Mouse (Mus musculus): ENCODE data around the gene Myh9. TPM values are rescaled to one million over a fixed set of nuclear protein-coding genes. Genes with fewer than 3 reads are reported as not detected.
A peak's percentile ranks its signal among the peaks of the same experiment; 100 is the strongest.

Myh9 gene
- total and polyA plus RNA-seq, 3 experiments, result 30.4 to 111 (median 88.3) TPM

GRCm38 (mm10) chr15:77823634-77824033 lies 18.3 kb downstream of the Myh9 start:
- H3K4me3 ChIP-seq, result no peak overlapping the region
- H3K4me1 ChIP-seq (ENCODE audit: control insufficient read depth, insufficient read depth, low read length), result peaks cover 62% of the 10 kb centered on the region
- TF ChIP-seq POLR2A (IDR thresholded peaks at IDR 0.05; ENCODE audit: insufficient read depth, low read depth, low read length) (no peak), CTCF (IDR thresholded peaks at IDR 0.05) (no peak), EP300 (IDR thresholded peaks at IDR 0.05; ENCODE audit: insufficient read depth, low read depth, low read length) (no peak)
- DNase-seq, result no peak
- H3K27ac ChIP-seq, result peak overlapping the region; percentile 36
- H3K9ac ChIP-seq (ENCODE audit: low read depth, low read length), result no peak overlapping the region
- intact Hi-C loops (cut with DNase I), result no loop called here
- no peaks in the 10 kb centered on the region for H3K27me3 ChIP-seq (ENCODE audit: control insufficient read depth, insufficient read depth, low read length)
- H3K79me2 ChIP-seq (replicated peaks; ENCODE audit: control insufficient read depth, insufficient read depth, low read length), result peaks cover 11% of the 10 kb centered on the region
- peaks cover 36% of the 10 kb centered on the region for H3K36me3 ChIP-seq (ENCODE audit: control insufficient read depth, insufficient read depth, low read length)
- 38% methylated on average over 3 of the region's 3 CpGs for WGBS

- Histone ChIP-seq H3K27me3 (ENCODE audit: control insufficient read depth, insufficient read depth, low read length) (no peaks in the 10 kb centered on the region), H3K27ac (peak overlapping the region; percentile 26), H3K4me1 (ENCODE audit: control insufficient read depth, insufficient read depth, low read length) (peaks cover 63% of the 10 kb centered on the region), H3K4me3 (no peak overlapping the region), H3K9ac (ENCODE audit: low read depth, low read length) (0 out of 2 replicates have a peak overlapping the region, but pooled peaks have one; percentile 2), H3K79me2 (replicated peaks; ENCODE audit: control insufficient read depth, insufficient read depth, low read length) (peaks cover 12% of the 10 kb centered on the region), H3K36me3 (ENCODE audit: control insufficient read depth, insufficient read depth, low read length) (peaks cover 36% of the 10 kb centered on the region)
- no peak for DNase-seq
- 32% methylated on average over 6 of the region's 6 CpGs for WGBS
- no peak for TF ChIP-seq POLR2A (IDR thresholded peaks at IDR 0.05; ENCODE audit: insufficient read depth, low read depth, low read length)
- no peak for TF ChIP-seq EP300 (IDR thresholded peaks at IDR 0.05; ENCODE audit: insufficient read depth, low read depth, low read length)
- no peak for TF ChIP-seq CTCF (IDR thresholded peaks at IDR 0.05)
- intact Hi-C loops (cut with DNase I), result no loop called here
These were observed 18.8 kb downstream of the Myh9 start for GRCm38 (mm10) chr15:77823196-77823595.

- intact Hi-C loops (cut with DNase I), result no loop called here
- peaks cover 62% of the 10 kb centered on the region for H3K4me1 ChIP-seq (ENCODE audit: control insufficient read depth, insufficient read depth, low read length)
- H3K36me3 ChIP-seq (ENCODE audit: control insufficient read depth, insufficient read depth, low read length), result peaks cover 34% of the 10 kb centered on the region
- TF ChIP-seq CTCF (IDR thresholded peaks at IDR 0.05) (no peak), POLR2A (IDR thresholded peaks at IDR 0.05; ENCODE audit: insufficient read depth, low read depth, low read length) (no peak), EP300 (IDR thresholded peaks at IDR 0.05; ENCODE audit: insufficient read depth, low read depth, low read length) (no peak)
- peaks cover 15% of the 10 kb centered on the region for H3K79me2 ChIP-seq (replicated peaks; ENCODE audit: control insufficient read depth, insufficient read depth, low read length)
- H3K27me3 ChIP-seq (ENCODE audit: control insufficient read depth, insufficient read depth, low read length), result no peaks in the 10 kb centered on the region
- peak overlapping the region; percentile 51 for H3K27ac ChIP-seq
- 0 out of 2 replicates have a peak overlapping the region, but pooled peaks have one; percentile 10 for H3K9ac ChIP-seq (ENCODE audit: low read depth, low read length)
- WGBS, result 33% methylated on average over 2 of the region's 2 CpGs
- no peak for DNase-seq
- H3K4me3 ChIP-seq, result no peak overlapping the region
These were observed 19.3 kb downstream of the Myh9 start for GRCm38 (mm10) chr15:77822671-77823070.

GRCm38 (mm10) chr15:77822057-77822466 lies 19.9 kb downstream of the Myh9 start:
- WGBS, result 50% methylated on average over 5 of the region's 5 CpGs
- no peak for TF ChIP-seq CTCF (IDR thresholded peaks at IDR 0.05)
- TF ChIP-seq EP300 (IDR thresholded peaks at IDR 0.05; ENCODE audit: insufficient read depth, low read depth, low read length), result no peak
- no peak for TF ChIP-seq POLR2A (IDR thresholded peaks at IDR 0.05; ENCODE audit: insufficient read depth, low read depth, low read length)

GRCm38 (mm10) chr15:77821424-77821823 lies 20.6 kb downstream of the Myh9 start:
- DNase-seq, result no peak
- intact Hi-C loops (cut with DNase I), result loop anchor here (2.0 kb wide), 1 partner anchor 13 kb away; no protein-coding TSS in a partner anchor
- WGBS, result 19% methylated on average over 7 of the region's 7 CpGs
- peak overlapping the region; percentile 74 for H3K27ac ChIP-seq
- no peak overlapping the region for H3K9ac ChIP-seq (ENCODE audit: low read depth, low read length)
- no peak for TF ChIP-seq EP300 (IDR thresholded peaks at IDR 0.05; ENCODE audit: insufficient read depth, low read depth, low read length)
- TF ChIP-seq CTCF (IDR thresholded peaks at IDR 0.05), result no peak
- TF ChIP-seq POLR2A (IDR thresholded peaks at IDR 0.05; ENCODE audit: insufficient read depth, low read depth, low read length), result no peak
- H3K4me3 ChIP-seq, result no peak overlapping the region
- no peaks in the 10 kb centered on the region for H3K27me3 ChIP-seq (ENCODE audit: control insufficient read depth, insufficient read depth, low read length)
- H3K4me1 ChIP-seq (ENCODE audit: control insufficient read depth, insufficient read depth, low read length), result peaks cover 69% of the 10 kb centered on the region
- H3K36me3 ChIP-seq (ENCODE audit: control insufficient read depth, insufficient read depth, low read length), result peaks cover 36% of the 10 kb centered on the region
- peaks cover 19% of the 10 kb centered on the region for H3K79me2 ChIP-seq (replicated peaks; ENCODE audit: control insufficient read depth, insufficient read depth, low read length)

More at GRCm38 (mm10) chr15:77822057-77822466, 19.9 kb downstream of the Myh9 start:
- H3K27me3 ChIP-seq (ENCODE audit: control insufficient read depth, insufficient read depth, low read length), result no peaks in the 10 kb centered on the region
- H3K27ac ChIP-seq, result peak overlapping the region; percentile 51
- H3K4me3 ChIP-seq, result no peak overlapping the region
- peaks cover 19% of the 10 kb centered on the region for H3K79me2 ChIP-seq (replicated peaks; ENCODE audit: control insufficient read depth, insufficient read depth, low read length)
- H3K36me3 ChIP-seq (ENCODE audit: control insufficient read depth, insufficient read depth, low read length), result peaks cover 36% of the 10 kb centered on the region
- no peak overlapping the region for H3K9ac ChIP-seq (ENCODE audit: low read depth, low read length)
- no peak for DNase-seq
- intact Hi-C loops (cut with DNase I), result no loop called here
- peaks cover 67% of the 10 kb centered on the region for H3K4me1 ChIP-seq (ENCODE audit: control insufficient read depth, insufficient read depth, low read length)

GRCm38 (mm10) chr15:77820480-77821163 lies 21.4 kb downstream of the Myh9 start:
- no peak overlapping the region for H3K4me3 ChIP-seq
- no peak for TF ChIP-seq POLR2A (IDR thresholded peaks at IDR 0.05; ENCODE audit: insufficient read depth, low read depth, low read length)
- no peak for TF ChIP-seq CTCF (IDR thresholded peaks at IDR 0.05)
- no peak for TF ChIP-seq EP300 (IDR thresholded peaks at IDR 0.05; ENCODE audit: insufficient read depth, low read depth, low read length)
- peak overlapping the region; percentile 27; the same call in 1 of the 2 replicates for H3K9ac ChIP-seq (ENCODE audit: low read depth, low read length)
- peaks cover 71% of the 10 kb centered on the region for H3K4me1 ChIP-seq (ENCODE audit: control insufficient read depth, insufficient read depth, low read length)
- peaks cover 16% of the 10 kb centered on the region for H3K79me2 ChIP-seq (replicated peaks; ENCODE audit: control insufficient read depth, insufficient read depth, low read length)
- peak overlapping the region; percentile 74 for H3K27ac ChIP-seq
- H3K27me3 ChIP-seq (ENCODE audit: control insufficient read depth, insufficient read depth, low read length), result no peaks in the 10 kb centered on the region
- H3K36me3 ChIP-seq (ENCODE audit: control insufficient read depth, insufficient read depth, low read length), result peaks cover 34% of the 10 kb centered on the region
- no peak for DNase-seq
- intact Hi-C loops (cut with DNase I), result loop anchor here (2.0 kb wide), 1 partner anchor 14 kb away; no protein-coding TSS in a partner anchor
- 8% methylated on average over 3 of the region's 3 CpGs for WGBS
